8 mouse cellular contexts compared by ENCODE assay signal in genomic region chr5:139387329-139388194, GRCm38 (mm10). TPM values are rescaled to one million over a fixed set of nuclear protein-coding genes. Genes with fewer than 3 reads are reported as not detected.
DNase-seq lines count a peak whose midpoint lies in the region; ATAC-seq lines count a peak whose summit lies in the region.

No protein-coding gene starts in this region.

- H3K36me3 ChIP-seq in limb, embryonic 15.5 days = no peaks in the 10 kb centered on the region
- H3K36me3 ChIP-seq in stomach, embryonic 16.5 days (ENCODE audit: control insufficient read depth, insufficient read depth, low read length) = no peaks in the 10 kb centered on the region

- H3K4me2 ChIP-seq in limb, embryonic 15.5 days = no peak overlapping the region
- H3K4me2 ChIP-seq in stomach, embryonic 16.5 days (ENCODE audit: low read depth, low read length) = no peak overlapping the region

- intact Hi-C loops in gastrocnemius, postnatal 36 days (cut with DNase I) = no loop called here

- H3K4me3 ChIP-seq in limb, embryonic 15.5 days = no peak overlapping the region
- no peak overlapping the region for H3K4me3 ChIP-seq in stomach, embryonic 16.5 days (replicated peaks; ENCODE audit: low read length)

- H3K27me3 ChIP-seq in limb, embryonic 15.5 days = no peaks in the 10 kb centered on the region
- H3K27me3 ChIP-seq in stomach, embryonic 16.5 days (ENCODE audit: control insufficient read depth, insufficient read depth, low read length) = no peaks in the 10 kb centered on the region

- ATAC-seq in limb, embryonic 15.5 days (ENCODE audit: insufficient number of reproducible peaks, low FRiP score, low TSS enrichment, low read depth) = 0 out of 2 replicates have a peak, but pooled peaks have one; percentile 31
- ATAC-seq in stomach, embryonic 16.5 days (ENCODE audit: insufficient read depth, low FRiP score) = peak; percentile 3; the same call in 1 of the 2 replicates

- H3K27ac ChIP-seq in limb, embryonic 15.5 days = peak overlapping the region; percentile 82
- H3K27ac ChIP-seq in stomach, embryonic 16.5 days (ENCODE audit: low read length) = peak overlapping the region; percentile 84

- no peak overlapping the region for H3K9ac ChIP-seq in limb, embryonic 15.5 days
- H3K9ac ChIP-seq in stomach, embryonic 16.5 days (ENCODE audit: low read length) = peak overlapping the region; percentile 29; the same call in 1 of the 2 replicates

- H3K9me3 ChIP-seq in limb, embryonic 15.5 days = no peaks in the 10 kb centered on the region
- no peaks in the 10 kb centered on the region for H3K9me3 ChIP-seq in stomach, embryonic 16.5 days (replicated peaks; ENCODE audit: control insufficient read depth, low read length)

- 56% methylated on average over 10 of the region's 10 CpGs for WGBS in limb, embryonic 15.5 days
- whole genome bisulfite sequencing in stomach, embryonic 16.5 days = 80% methylated on average over 10 of the region's 10 CpGs

- peaks cover 43% of the 10 kb centered on the region for H3K4me1 ChIP-seq in limb, embryonic 15.5 days
- peaks cover 32% of the 10 kb centered on the region for H3K4me1 ChIP-seq in stomach, embryonic 16.5 days (ENCODE audit: control insufficient read depth, insufficient read depth, low read length)

- peak; percentile 51 for DNase-seq in gastrocnemius, postnatal 10 days
- no peak for DNase-seq in gastrocnemius, postnatal 36 days
- peak; percentile 73 for DNase-seq in testis, postnatal 10 days (ENCODE audit: low spot score)
- DNase-seq in testis, postnatal 14 days (ENCODE audit: low spot score) = no peak
- no peak for DNase-seq in ovary, postnatal 10 days (ENCODE audit: low spot score)
- DNase-seq in right cerebral cortex, postnatal 36 days (ENCODE audit: low spot score in 2 of 2) = no peak

RNA-seq across cellular contexts. Expression of gene Gpr146, which starts 10.1 kb away (rescaled TPM):
- total RNA-seq in gastrocnemius, postnatal 10 days (2021) = 10 to 100 TPM; 13.0 to 19.0 TPM
- 10 to 100 TPM; 25.3 to 30.4 TPM for total RNA-seq in gastrocnemius, postnatal 36 days (2021)
- polyA plus RNA-seq in limb, embryonic 15.5 days (2015; fragmentation: Nextera tagmentation; extraction: Ambion mirVana) = 2.6 and 3.1 TPM in 2 replicates
- 3.1 and 4.2 TPM in 2 replicates for polyA plus RNA-seq in stomach, embryonic 16.5 days (2015; fragmentation: Nextera tagmentation; extraction: Ambion mirVana)

RNA-seq across cellular contexts. Expression of gene C130050O18Rik, which starts 17.5 kb away (rescaled TPM):
- 1 to 10 TPM; 1.0 to 1.5 TPM for total RNA-seq in gastrocnemius, postnatal 10 days (2021)
- under 1 TPM; 0.13 to 0.35 TPM for total RNA-seq in gastrocnemius, postnatal 36 days (2021)
- 7.1 and 10.4 TPM in 2 replicates for polyA plus RNA-seq in limb, embryonic 15.5 days (2015; fragmentation: Nextera tagmentation; extraction: Ambion mirVana)
- polyA plus RNA-seq in stomach, embryonic 16.5 days (2015; fragmentation: Nextera tagmentation; extraction: Ambion mirVana) = 0.80 and 1.2 TPM in 2 replicates

RNA-seq across cellular contexts. Expression of gene Cyp2w1, which starts 35.1 kb away (rescaled TPM):
- total RNA-seq in gastrocnemius, postnatal 10 days (2021) = not detected
- not detected for total RNA-seq in gastrocnemius, postnatal 36 days (2021)
- polyA plus RNA-seq in limb, embryonic 15.5 days (2015; fragmentation: Nextera tagmentation; extraction: Ambion mirVana) = 22.8 and 23.5 TPM in 2 replicates
- polyA plus RNA-seq in stomach, embryonic 16.5 days (2015; fragmentation: Nextera tagmentation; extraction: Ambion mirVana) = 11.4 and 11.5 TPM in 2 replicates

RNA-seq across cellular contexts. Expression of gene Gper1, which starts 35.4 kb away (rescaled TPM):
- total RNA-seq in gastrocnemius, postnatal 10 days (2021) = 1 to 10 TPM; 2.3 to 2.7 TPM
- 1 to 10 TPM; 1.1 to 1.2 TPM for total RNA-seq in gastrocnemius, postnatal 36 days (2021)
- 5.7 and 7.3 TPM in 2 replicates for polyA plus RNA-seq in limb, embryonic 15.5 days (2015; fragmentation: Nextera tagmentation; extraction: Ambion mirVana)
- 2.9 and 3.6 TPM in 2 replicates for polyA plus RNA-seq in stomach, embryonic 16.5 days (2015; fragmentation: Nextera tagmentation; extraction: Ambion mirVana)

RNA-seq across cellular contexts. Expression of gene Cox19, which starts 36.3 kb away (rescaled TPM):
- total RNA-seq in gastrocnemius, postnatal 10 days (2021) = 10 to 100 TPM; 72.0 to 76.4 TPM
- total RNA-seq in gastrocnemius, postnatal 36 days (2021) = 10 to 100 TPM; 52.8 to 68.3 TPM
- 90.6 and 94.2 TPM in 2 replicates for polyA plus RNA-seq in limb, embryonic 15.5 days (2015; fragmentation: Nextera tagmentation; extraction: Ambion mirVana)
- polyA plus RNA-seq in stomach, embryonic 16.5 days (2015; fragmentation: Nextera tagmentation; extraction: Ambion mirVana) = 107 and 114 TPM in 2 replicates

Comparison
In these comparisons a context has a peak if more than half of its experiments do, and no peak if none do; other contexts are left out.
1. DNase-seq: peak in gastrocnemius, postnatal 10 days (single experiment) and testis, postnatal 10 days (single experiment); none in gastrocnemius, postnatal 36 days (0 of 2), testis, postnatal 14 days (single experiment), ovary, postnatal 10 days (single experiment) and right cerebral cortex, postnatal 36 days (0 of 2).